Mouse (Mus musculus): ENCODE results near the gene Slc6a3. TPM values are rescaled to one million over a fixed set of nuclear protein-coding genes. Genes with fewer than 3 reads are reported as not detected.

The Slc6a3 gene
- polyA plus RNA-seq (2012; rRNA removed): 0.63 and 0.68 TPM in 2 replicates

DNA sequence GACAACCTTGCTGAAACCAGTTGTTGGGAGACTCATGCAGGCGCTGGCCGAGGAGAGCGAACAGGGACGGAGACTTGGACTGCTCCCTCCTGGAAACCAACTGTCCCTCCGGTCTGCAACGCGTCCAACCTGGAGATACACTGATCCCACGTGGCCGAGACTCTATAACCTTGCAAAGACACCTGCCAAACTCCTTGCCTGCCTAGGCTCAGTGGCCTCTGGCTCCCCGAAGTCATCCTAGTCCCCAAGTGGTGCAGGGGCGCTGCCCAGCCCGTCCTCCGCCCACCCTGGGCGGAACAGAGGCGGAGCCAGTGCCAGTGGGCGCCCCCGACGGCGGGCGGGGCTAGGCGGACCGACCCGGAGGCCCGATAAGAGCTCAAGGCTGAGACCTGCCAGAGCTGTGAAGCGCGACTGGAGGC, at the start of gene Slc6a3:
Gene Slc6a3, plus strand, starts transcription at position 345 of the 419 bp plus-strand sequence.

GRCm38 (mm10) chr13:73603522-73604155, 67.1 kb downstream of the Slc6a3 start, which contains the start of gene Clptm1l:
Gene Clptm1l (plus strand): TSS chr13:73604006.

DNA sequence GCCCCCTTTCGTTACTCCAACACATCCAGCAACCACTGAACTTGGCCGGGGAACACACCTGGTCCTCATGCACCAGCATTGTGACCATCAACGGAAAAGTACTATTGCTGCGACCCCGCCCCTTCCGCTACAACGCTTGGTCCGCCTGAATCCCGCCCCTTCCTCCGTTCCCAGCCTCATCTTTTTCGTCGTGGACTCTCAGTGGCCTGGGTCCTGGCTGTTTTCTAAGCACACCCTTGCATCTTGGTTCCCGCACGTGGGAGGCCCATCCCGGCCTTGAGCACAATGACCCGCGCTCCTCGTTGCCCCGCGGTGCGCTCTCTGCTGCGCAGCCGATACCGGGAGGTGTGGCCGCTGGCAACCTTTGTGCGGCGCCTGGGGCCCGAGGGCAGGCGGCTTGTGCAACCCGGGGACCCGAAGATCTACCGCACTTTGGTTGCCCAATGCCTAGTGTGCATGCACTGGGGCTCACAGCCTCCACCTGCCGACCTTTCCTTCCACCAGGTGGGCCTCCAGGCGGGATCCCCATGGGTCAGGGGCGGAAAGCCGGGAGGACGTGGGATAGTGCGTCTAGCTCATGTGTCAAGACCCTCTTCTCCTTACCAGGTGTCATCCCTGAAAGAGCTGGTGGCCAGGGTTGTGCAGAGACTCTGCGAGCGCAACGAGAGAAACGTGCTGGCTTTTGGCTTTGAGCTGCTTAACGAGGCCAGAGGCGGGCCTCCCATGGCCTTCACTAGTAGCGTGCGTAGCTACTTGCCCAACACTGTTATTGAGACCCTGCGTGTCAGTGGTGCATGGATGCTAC, 90.4 kb downstream of the Slc6a3 start, which contains the start of gene Tert:
Gene Tert, plus strand, starts transcription at position 167 of the 805 bp plus-strand sequence.

Other genes with a start within 250 kb of the Slc6a3 start
- 47.8 and 54.8 TPM in 2 replicates for gene Mrpl36, start 208.2 kb upstream of the Slc6a3 start, polyA plus RNA-seq (2012; rRNA removed)
- gene Ndufs6, start 208.2 kb upstream of the Slc6a3 start, polyA plus RNA-seq (2012; rRNA removed): 173 and 175 TPM in 2 replicates
- 54.4 and 63.1 TPM in 2 replicates for gene Lpcat1, start 69.5 kb upstream of the Slc6a3 start, polyA plus RNA-seq (2012; rRNA removed)
- gene Clptm1l, start 67.3 kb downstream of the Slc6a3 start, polyA plus RNA-seq (2012; rRNA removed): 50.3 and 58.2 TPM in 2 replicates
- gene Tert, start 90.2 kb downstream of the Slc6a3 start, polyA plus RNA-seq (2012; rRNA removed): 1.5 and 2.0 TPM in 2 replicates
- gene Slc6a18, start 141.3 kb downstream of the Slc6a3 start, polyA plus RNA-seq (2012; rRNA removed): not detected in 2 replicates
- gene Slc6a19, start 168.1 kb downstream of the Slc6a3 start, polyA plus RNA-seq (2012; rRNA removed): 0.76 and 1.1 TPM in 2 replicates
- gene Slc12a7, start 196.3 kb downstream of the Slc6a3 start, polyA plus RNA-seq (2012; rRNA removed): 8.1 and 10.1 TPM in 2 replicates